Mouse (Mus musculus): Measurements from ENCODE around the gene Krtap17-1. TPM values are rescaled to one million over a fixed set of nuclear protein-coding genes. Genes with fewer than 3 reads are reported as not detected.
A peak's percentile ranks its signal among the peaks of the same experiment; 100 is the strongest.

The Krtap17-1 gene
- total RNA-seq (2015) (not detected in 2 replicates), total RNA-seq (2017) (not detected in 2 replicates)

- no peak for ATAC-seq (ENCODE audit: poor library complexity, severe bottlenecking)
These were observed at the start of gene Krtap17-1 for GRCm38 (mm10) chr11:99993620-99994383. Gene Krtap17-1, minus strand, starts transcription at chr11:99993994.

GRCm38 (mm10) chr11:100041454-100041853 lies 47.7 kb upstream of the Krtap17-1 start, which contains the start of gene Krt34:
Gene Krt34, minus strand, starts transcription at chr11:100041554.
- no peak for ATAC-seq (ENCODE audit: poor library complexity, severe bottlenecking)

- no peak for ATAC-seq (ENCODE audit: poor library complexity, severe bottlenecking)
These were observed 36.0 kb upstream of the Krtap17-1 start, which contains the start of gene Krt33b for GRCm38 (mm10) chr11:100029768-100030167. Gene Krt33b, minus strand, starts transcription at chr11:100029868.

- ATAC-seq (ENCODE audit: poor library complexity, severe bottlenecking): no peak
These were observed 27.6 kb upstream of the Krtap17-1 start for GRCm38 (mm10) chr11:100021438-100021837.

- no peak for ATAC-seq (ENCODE audit: poor library complexity, severe bottlenecking)
These were observed 25.7 kb upstream of the Krtap17-1 start for GRCm38 (mm10) chr11:100019466-100019865.

GRCm38 (mm10) chr11:100016112-100016511 lies 22.3 kb upstream of the Krtap17-1 start, which contains the start of gene Krt33a:
Gene Krt33a, minus strand, starts transcription at chr11:100016212.
- ATAC-seq (ENCODE audit: poor library complexity, severe bottlenecking): no peak

GRCm38 (mm10) chr11:100013691-100014171 lies 19.9 kb upstream of the Krtap17-1 start:
- ATAC-seq (ENCODE audit: poor library complexity, severe bottlenecking): no peak

GRCm38 (mm10) chr11:100010682-100011081 lies 16.9 kb upstream of the Krtap17-1 start:
- ATAC-seq (ENCODE audit: poor library complexity, severe bottlenecking): no peak

- no peak for ATAC-seq (ENCODE audit: poor library complexity, severe bottlenecking)
These were observed 14.5 kb upstream of the Krtap17-1 start for GRCm38 (mm10) chr11:100008336-100008735.

- ATAC-seq (ENCODE audit: poor library complexity, severe bottlenecking): no peak
These were observed 12.8 kb upstream of the Krtap17-1 start for GRCm38 (mm10) chr11:100006624-100007023.

GRCm38 (mm10) chr11:100005905-100006304 lies 12.1 kb upstream of the Krtap17-1 start:
- ATAC-seq (ENCODE audit: poor library complexity, severe bottlenecking): no peak

GRCm38 (mm10) chr11:100004846-100005245 lies 11.1 kb upstream of the Krtap17-1 start:
- ATAC-seq (ENCODE audit: poor library complexity, severe bottlenecking): peak; percentile 54; the same call in 1 of the 2 replicates

- ATAC-seq (ENCODE audit: poor library complexity, severe bottlenecking): no peak
These were observed 5.3 kb upstream of the Krtap17-1 start for GRCm38 (mm10) chr11:99999091-99999490.

GRCm38 (mm10) chr11:99994384-99994661 lies 529 bp upstream of the Krtap17-1 start:
- ATAC-seq (ENCODE audit: poor library complexity, severe bottlenecking): no peak

- no peak for ATAC-seq (ENCODE audit: poor library complexity, severe bottlenecking)
These were observed 3.2 kb downstream of the Krtap17-1 start for GRCm38 (mm10) chr11:99990571-99990970.

- no peak for ATAC-seq (ENCODE audit: poor library complexity, severe bottlenecking)
These were observed 3.9 kb downstream of the Krtap17-1 start for GRCm38 (mm10) chr11:99989881-99990405.

GRCm38 (mm10) chr11:99988530-99988929 lies 5.3 kb downstream of the Krtap17-1 start:
- no peak for ATAC-seq (ENCODE audit: poor library complexity, severe bottlenecking)

GRCm38 (mm10) chr11:99986180-99986647 lies 7.6 kb downstream of the Krtap17-1 start, which contains the start of gene Krtap16-1:
Gene Krtap16-1, minus strand, starts transcription at chr11:99986597.
- ATAC-seq (ENCODE audit: poor library complexity, severe bottlenecking): no peak

GRCm38 (mm10) chr11:99985291-99986092 lies 8.3 kb downstream of the Krtap17-1 start:
- no peak for ATAC-seq (ENCODE audit: poor library complexity, severe bottlenecking)

GRCm38 (mm10) chr11:99983442-99983841 lies 10.4 kb downstream of the Krtap17-1 start:
- no peak for ATAC-seq (ENCODE audit: poor library complexity, severe bottlenecking)

GRCm38 (mm10) chr11:99982731-99983130 lies 11.1 kb downstream of the Krtap17-1 start:
- no peak for ATAC-seq (ENCODE audit: poor library complexity, severe bottlenecking)

Measured in megakaryocyte, adult 5-6 weeks (primary cell).